Mouse (Mus musculus) cerebellum, postnatal 14 days (tissue): Measurements from ENCODE around the gene Dlx4.

Source experiments
- DNase-seq, 2 experiments: peaks; one replicate each; pipeline ENCODE4 v3.0.0; 2021; ENCODE audit warnings: mixed read lengths in 2 of 2

Gene Dlx4

GRCm38 (mm10) chr11:95142258-95142657 is 3.8 kb downstream of the Dlx4 start:
- no peak for DNase-seq

- DNase-seq = no peak
Measured at GRCm38 (mm10) chr11:95139871-95140270, 6.2 kb downstream of the Dlx4 start.

GRCm38 (mm10) chr11:95137281-95137680 is 8.8 kb downstream of the Dlx4 start:
- DNase-seq = no peak

- no peak for DNase-seq
Measured at GRCm38 (mm10) chr11:95133321-95133720, 12.7 kb downstream of the Dlx4 start.

GRCm38 (mm10) chr11:95130668-95131252 is 15.3 kb downstream of the Dlx4 start:
- DNase-seq = no peak

- DNase-seq = peak in 1 of 2 experiments; percentile 42
Measured at GRCm38 (mm10) chr11:95128359-95128758, 17.7 kb downstream of the Dlx4 start.

GRCm38 (mm10) chr11:95126272-95127245 is 19.5 kb downstream of the Dlx4 start:
- peak; percentile 49 to 64 for DNase-seq

GRCm38 (mm10) chr11:95125366-95125948 is 20.6 kb downstream of the Dlx4 start:
- DNase-seq = no peak

- no peak for DNase-seq
Measured at GRCm38 (mm10) chr11:95122100-95122489, 24.0 kb downstream of the Dlx4 start.

GRCm38 (mm10) chr11:95121161-95122099 is 24.6 kb downstream of the Dlx4 start:
- DNase-seq = no peak

GRCm38 (mm10) chr11:95120633-95121020 is 25.4 kb downstream of the Dlx4 start:
- DNase-seq = no peak

- peak in 1 of 2 experiments; percentile 46 for DNase-seq
Measured at GRCm38 (mm10) chr11:95119990-95120632, 26.0 kb downstream of the Dlx4 start, which contains the start of gene Dlx3. TSS of gene Dlx3 (plus strand) at chr11:95120119.

GRCm38 (mm10) chr11:95118505-95118904 is 27.6 kb downstream of the Dlx4 start:
- peak; percentile 90 to 94 for DNase-seq

GRCm38 (mm10) chr11:95117030-95117429 is 29.0 kb downstream of the Dlx4 start:
- peak; percentile 83 to 84 for DNase-seq

GRCm38 (mm10) chr11:95110081-95110480 is 36.0 kb downstream of the Dlx4 start:
- no peak for DNase-seq

- DNase-seq = no peak
Measured at GRCm38 (mm10) chr11:95109000-95109399, 37.1 kb downstream of the Dlx4 start.

GRCm38 (mm10) chr11:95106440-95107236 is 39.4 kb downstream of the Dlx4 start:
- peak; percentile 95 to 96 for DNase-seq

GRCm38 (mm10) chr11:95105274-95105874 is 40.7 kb downstream of the Dlx4 start:
- peak in 1 of 2 experiments; percentile 46 for DNase-seq

GRCm38 (mm10) chr11:95104266-95104665 is 41.8 kb downstream of the Dlx4 start:
- DNase-seq = no peak

- DNase-seq = peak in 1 of 2 experiments; percentile 71
Measured at GRCm38 (mm10) chr11:95102161-95102904, 43.7 kb downstream of the Dlx4 start.
